Mouse (Mus musculus) MEL (cell line): ENCODE results near the gene Slc25a26. TPM values are rescaled to one million over a fixed set of nuclear protein-coding genes. Genes with fewer than 3 reads are reported as not detected.
A peak's percentile ranks its signal among the peaks of the same experiment; 100 is the strongest.

Source experiments
- DNase-seq: peaks from one replicate; pipeline ENCODE4 v3.0.0; 2011; ENCODE audit warnings: low read depth, low spot score
- H3K27ac ChIP-seq: 2 replicates; pipeline ENCODE4 v1.5.1; 2012; ENCODE audit warnings: low read depth, mild to moderate bottlenecking, control low read depth, low read length, moderate library complexity; ENCODE audit not compliant: control insufficient read depth
- H3K27me3 ChIP-seq, 2 experiments: fragments of 150-350 bp in 1 of 2; sonication (generic) in 1 of 2; 2 replicates each; pipeline ENCODE4 v1.6.1; 2012; ENCODE audit warnings: low read length in 2 of 2, mild to moderate bottlenecking in 2 of 2, improper control_type of control experiment in 1 of 2, moderate library complexity in 1 of 2; ENCODE audit not compliant: insufficient read depth in 2 of 2, control insufficient read depth in 1 of 2
- H3K36me3 ChIP-seq, 2 experiments: 2 replicates each; pipeline ENCODE4 v1.6.1; 2012 to 2014; ENCODE audit warnings: low read length in 2 of 2, improper control_type of control experiment in 1 of 2, inconsistent platforms in 1 of 2, mild to moderate bottlenecking in 1 of 2; ENCODE audit not compliant: insufficient read depth in 2 of 2, control insufficient read depth in 1 of 2
- H3K4me1 ChIP-seq, 2 experiments: fragments of 150-350 bp in 1 of 2; sonication (generic) in 1 of 2; 2 replicates each; pipeline ENCODE4 v1.6.1; 2012; ENCODE audit warnings: low read length in 2 of 2, improper control_type of control experiment in 1 of 2, mild to moderate bottlenecking in 1 of 2; ENCODE audit not compliant: insufficient read depth in 2 of 2, control insufficient read depth in 1 of 2
- H3K4me3 ChIP-seq, 2 experiments: fragments of 150-350 bp in 1 of 2; sonication (generic) in 1 of 2; 2 replicates each; pipeline ENCODE4 v1.5.1; 2012; ENCODE audit warnings: low read depth in 2 of 2, low read length in 2 of 2, mild to moderate bottlenecking in 2 of 2, moderate library complexity in 2 of 2, control low read depth in 1 of 2, improper control_type of control experiment in 1 of 2; ENCODE audit not compliant: control insufficient read depth in 1 of 2, insufficient read depth in 1 of 2
- H3K79me2 ChIP-seq: 2 replicates; pipeline ENCODE4 v1.6.1; 2012; ENCODE audit warnings: mild to moderate bottlenecking, low read length, moderate library complexity; ENCODE audit not compliant: control insufficient read depth, poor library complexity, insufficient read depth
- H3K9ac ChIP-seq: 2 replicates; pipeline ENCODE4 v1.6.1; 2012; ENCODE audit warnings: low read depth, mild to moderate bottlenecking, control low read depth, low read length, moderate library complexity; ENCODE audit not compliant: control insufficient read depth, poor library complexity, severe bottlenecking
- H3K9me3 ChIP-seq: fragments of 150-350 bp; sonication (generic); replicated peaks from 2 replicates; pipeline ENCODE4 v1.6.1; 2012; ENCODE audit warnings: mild to moderate bottlenecking, low read length, improper control_type of control experiment, moderate library complexity; ENCODE audit not compliant: insufficient read depth
- E2F4 ChIP-seq: IDR thresholded peaks from 2 replicates; pipeline ENCODE4 v1.6.1; 2011; ENCODE audit warnings: low read depth, low read length, improper control_type of control experiment, borderline replicate concordance
- ELF1 ChIP-seq: IDR thresholded peaks from 2 replicates; pipeline ENCODE4 v1.6.1; 2014; ENCODE audit warnings: low read depth, mild to moderate bottlenecking, inconsistent platforms, low read length, improper control_type of control experiment, moderate library complexity
- EP300 ChIP-seq, 2 experiments: IDR thresholded peaks; 2 replicates each; pipeline ENCODE4 v1.6.1; 2011; ENCODE audit warnings: improper control_type of control experiment in 2 of 2, low read length in 2 of 2, low read depth in 1 of 2, mild to moderate bottlenecking in 1 of 2
- GATA1 ChIP-seq: IDR thresholded peaks from 2 replicates; pipeline ENCODE4 v1.6.1; 2011; ENCODE audit warnings: low read depth, low read length, improper control_type of control experiment
- JUND ChIP-seq: IDR thresholded peaks from 2 replicates; pipeline ENCODE4 v1.6.1; 2011; ENCODE audit warnings: low read depth, mild to moderate bottlenecking, improper control_type of control experiment, low read length
- MYC ChIP-seq: IDR thresholded peaks from 2 replicates; pipeline ENCODE4 v1.6.1; 2011; ENCODE audit warnings: low read depth, mild to moderate bottlenecking, low read length, improper control_type of control experiment, moderate library complexity
- NRF1 ChIP-seq: IDR thresholded peaks from 2 replicates; pipeline ENCODE4 v1.6.1; 2014; ENCODE audit warnings: low read depth, mild to moderate bottlenecking, inconsistent platforms, low read length, improper control_type of control experiment, moderate library complexity; ENCODE audit not compliant: poor library complexity, insufficient read depth, severe bottlenecking
- POLR2A ChIP-seq, 2 experiments: IDR thresholded peaks; 2 replicates each; pipeline ENCODE4 v1.6.1; 2011 to 2012; ENCODE audit warnings: low read length in 2 of 2, mild to moderate bottlenecking in 2 of 2, control low read depth in 1 of 2, improper control_type of control experiment in 1 of 2, low read depth in 1 of 2, moderate library complexity in 1 of 2; ENCODE audit not compliant: control insufficient read depth in 1 of 2, insufficient read depth in 1 of 2, poor library complexity in 1 of 2
- POLR2AphosphoS5 ChIP-seq: IDR thresholded peaks from 2 replicates; pipeline ENCODE4 v1.6.1; 2012; ENCODE audit warnings: low read depth, borderline replicate concordance, mild to moderate bottlenecking, inconsistent platforms, low read length, moderate library complexity, mixed read lengths
- RCOR1 ChIP-seq: IDR thresholded peaks from 2 replicates; pipeline ENCODE4 v1.6.1; 2012; ENCODE audit warnings: low read depth, mild to moderate bottlenecking, inconsistent platforms, low read length, improper control_type of control experiment
- TAL1 ChIP-seq: IDR thresholded peaks from 2 replicates; pipeline ENCODE4 v1.6.1; 2012; ENCODE audit warnings: mild to moderate bottlenecking, inconsistent platforms, low read length, moderate library complexity, mixed read lengths
- TCF12 ChIP-seq: IDR thresholded peaks from 2 replicates; pipeline ENCODE4 v1.6.1; 2014; ENCODE audit warnings: low read depth, mild to moderate bottlenecking, inconsistent platforms, low read length, improper control_type of control experiment, moderate library complexity
- USF2 ChIP-seq, 2 experiments: IDR thresholded peaks; 2 replicates each; pipeline ENCODE4 v1.6.1; 2011 to 2012; ENCODE audit warnings: improper control_type of control experiment in 2 of 2, low read length in 2 of 2, borderline replicate concordance in 1 of 2, inconsistent platforms in 1 of 2, low read depth in 1 of 2, mild to moderate bottlenecking in 1 of 2; ENCODE audit not compliant: insufficient read depth in 1 of 2
- ZC3H11A ChIP-seq: IDR thresholded peaks from 2 replicates; pipeline ENCODE4 v1.6.1; 2012; ENCODE audit warnings: low read depth, mild to moderate bottlenecking, inconsistent platforms, low read length, improper control_type of control experiment
- ZNF384 ChIP-seq: IDR thresholded peaks from 2 replicates; pipeline ENCODE4 v1.6.1; 2012; ENCODE audit warnings: low read depth, mild to moderate bottlenecking, inconsistent platforms, low read length, improper control_type of control experiment
- polyA plus RNA-seq, 2 experiments: library from polyadenylated mRNA; stranded (reverse) in 1 of 2; unstranded in 1 of 2; fragments of >175 nt in 1 of 2; fragments of >200 nt in 1 of 2; gene quantifications; 2 replicates each; pipeline versions ENCODE4 v1.2.1 to v1.2.4; 2012; ENCODE audit warnings: low replicate concordance in 2 of 2, low read depth in 1 of 2; ENCODE audit not compliant: insufficient read length in 2 of 2, insufficient read depth in 1 of 2, missing spikeins in 1 of 2
- total RNA-seq: library from RNA; depleted of rRNA; stranded (reverse); fragments of 300-350 nt; gene quantifications from 2 replicates; pipeline ENCODE4 v1.2.3, GENCODE M21; 2012

Gene Slc25a26
- total and polyA plus RNA-seq, 3 experiments: 8.1 to 11.5 TPM; not detected in 1

DNA sequence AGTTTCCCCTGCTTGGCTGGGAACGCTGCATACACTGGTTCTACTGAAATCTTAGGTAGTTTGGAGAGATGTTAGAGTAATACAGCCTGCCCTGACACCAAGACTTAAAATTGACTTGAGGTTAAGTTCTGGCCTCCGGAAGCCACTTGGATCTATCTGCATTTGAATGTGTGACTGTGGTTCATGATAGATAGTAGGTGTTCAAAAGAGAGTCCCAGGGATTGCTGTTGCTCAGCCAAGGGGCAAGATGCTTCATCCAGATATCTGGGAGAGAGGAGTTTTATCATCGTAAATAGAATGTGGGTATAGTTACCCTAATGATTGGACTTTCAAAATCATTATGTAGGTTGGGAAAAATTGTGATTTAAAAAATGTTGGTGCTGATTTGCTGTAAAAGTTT, 40.0 kb downstream of the Slc25a26 start:
- peak; percentile 16 for DNase-seq
- H3K36me3 ChIP-seq: peaks cover 0 to 4% of the 10 kb centered on the region in 2 experiments; a peak in 2 of 4 replicates
- H3K9me3 ChIP-seq: no peaks in the 10 kb centered on the region
- no peaks in the 10 kb centered on the region for H3K27me3 ChIP-seq
- H3K27ac ChIP-seq: no peak overlapping the region
- no peaks in the 10 kb centered on the region for H3K79me2 ChIP-seq
- no peak for TF ChIP-seq ZC3H11A
- TF ChIP-seq RCOR1: peak; percentile 60
- peak; percentile 26; the same call in 1 of the 2 replicates for TF ChIP-seq GATA1
- TF ChIP-seq TCF12: peak; percentile 56; the same call in 1 of the 2 replicates
- TF ChIP-seq EP300 (IDR thresholded peaks at IDR 0.05; ENCODE audit: low read depth in 1 of 2, low read length in 2 of 2): peak in 1 of 2 experiments; percentile 38; a peak in 1 of 4 replicates
- no peak overlapping the region for H3K4me3 ChIP-seq
- no peak overlapping the region for H3K9ac ChIP-seq
- peaks cover 4 to 5% of the 10 kb centered on the region in 2 experiments for H3K4me1 ChIP-seq

DNA sequence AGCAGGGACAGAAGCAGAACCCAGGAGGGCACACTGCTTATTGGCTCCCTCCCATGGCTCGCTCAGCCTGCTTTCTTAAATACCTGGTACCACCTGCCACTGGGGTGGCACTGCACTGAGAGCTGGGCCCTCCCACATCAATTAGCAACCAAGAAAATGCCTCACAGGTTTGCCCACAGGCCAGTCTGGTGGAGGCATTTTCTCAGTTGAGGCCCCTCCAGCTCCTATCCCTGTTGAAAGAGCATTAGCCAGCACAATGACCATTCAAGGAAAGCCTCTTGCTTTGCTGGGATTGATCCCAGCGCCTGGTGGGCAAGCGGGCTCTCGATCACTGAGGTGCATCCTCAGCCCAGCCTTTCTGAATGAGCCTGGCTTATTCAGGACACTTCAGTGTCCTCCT, 40.5 kb downstream of the Slc25a26 start:
- no peak overlapping the region for H3K27ac ChIP-seq
- TF ChIP-seq POLR2AphosphoS5 (no peak), USF2 (IDR thresholded peaks at IDR 0.05; ENCODE audit: borderline replicate concordance in 1 of 2, insufficient read depth in 1 of 2, low read depth in 1 of 2, low read length in 2 of 2) (no peak), ZNF384 (no peak), ZC3H11A (no peak), POLR2A (IDR thresholded peaks at IDR 0.05; ENCODE audit: control insufficient read depth in 1 of 2, insufficient read depth in 1 of 2, low read depth in 1 of 2, low read length in 2 of 2, poor library complexity in 1 of 2) (no peak), MYC (no peak), TCF12 (no peak), JUND (no peak), NRF1 (no peak), ELF1 (no peak), GATA1 (no peak), E2F4 (no peak), EP300 (IDR thresholded peaks at IDR 0.05; ENCODE audit: low read depth in 1 of 2, low read length in 2 of 2) (no peak), TAL1 (no peak)
- H3K4me1 ChIP-seq: peaks cover 2 to 4% of the 10 kb centered on the region in 2 experiments; a peak in 3 of 4 replicates
- peaks cover 0 to 3% of the 10 kb centered on the region in 2 experiments; a peak in 2 of 4 replicates for H3K36me3 ChIP-seq
- DNase-seq: no peak
- H3K9ac ChIP-seq: no peak overlapping the region
- H3K27me3 ChIP-seq: no peaks in the 10 kb centered on the region
- H3K9me3 ChIP-seq: no peaks in the 10 kb centered on the region
- H3K4me3 ChIP-seq: no peak overlapping the region
- H3K79me2 ChIP-seq: no peaks in the 10 kb centered on the region
